In genomic region chr11:53254926-53255325, GRCm38 (mm10) we compare ENCODE assay signal across 9 mouse cellular contexts. TPM values are rescaled to one million over a fixed set of nuclear protein-coding genes. Genes with fewer than 3 reads are reported as not detected.
DNase-seq lines count a peak whose midpoint lies in the region; ATAC-seq and TF ChIP-seq lines count a peak whose summit lies in the region.
"Had no signal": no experiment of that assay in that cellular context is flagged by ENCODE, and none has a peak within 500 bp of the region (broad histone marks: within the 10 kb centered on the region; RNA-seq: fewer than 3 reads in every experiment).

No protein-coding gene starts in this region.

- no peak for TF ChIP-seq EP300 in lung, postnatal 0 days (IDR thresholded peaks at IDR 0.05)

- H3K4me3 ChIP-seq in lung, postnatal 0 days (ENCODE audit: low read depth, low read length) = no peak overlapping the region
- no peak overlapping the region for H3K4me3 ChIP-seq in small intestine, adult 2 months (ENCODE audit: low read depth, low read length)
- H3K4me3 ChIP-seq: limb, embryonic 15.5 days had no signal

- peak; percentile 58 for ATAC-seq in frontal cortex, adult (ENCODE audit: low TSS enrichment)
- ATAC-seq in lung, postnatal 0 days = no peak
- no peak for ATAC-seq in erythroid progenitor cell, adult 5-6 weeks (replicated peaks; ENCODE audit: low FRiP score, poor library complexity, severe bottlenecking)

- no peak overlapping the region for H3K27ac ChIP-seq in lung, postnatal 0 days (ENCODE audit: low read length)
- H3K27ac ChIP-seq in small intestine, adult 2 months (ENCODE audit: insufficient read depth, low read depth, low read length) = no peak overlapping the region
- H3K27ac ChIP-seq: limb, embryonic 15.5 days had no signal

- no peak overlapping the region for H3K9ac ChIP-seq in lung, postnatal 0 days (replicated peaks; ENCODE audit: low read depth)
- H3K9ac ChIP-seq: limb, embryonic 15.5 days had no signal

- peak; percentile 68 for DNase-seq in 3T3-L1 (ENCODE audit: low read depth, low spot score)
- peak; percentile 49 for DNase-seq in CD4-positive helper T cell, adult 2 months (ENCODE audit: low read depth, low spot score)
- DNase-seq in brain, embryonic 14.5 days (ENCODE audit: low read depth) = peak; percentile 78
- peak; percentile 88 for DNase-seq in layer of hippocampus, adult 11-12 months (ENCODE audit: low spot score)
- DNase-seq in lung, postnatal 0 days (ENCODE audit: low spot score) = peak; percentile 70

- no peaks in the 10 kb centered on the region for H3K4me1 ChIP-seq in lung, postnatal 0 days (ENCODE audit: insufficient read depth, low read depth, low read length)
- H3K4me1 ChIP-seq in small intestine, adult 2 months (ENCODE audit: control insufficient read depth, insufficient read depth, insufficient read length, low read length) = peaks cover 13% of the 10 kb centered on the region

- no peaks in the 10 kb centered on the region for H3K9me3 ChIP-seq in lung, postnatal 0 days (ENCODE audit: low read length)
- H3K9me3 ChIP-seq: limb, embryonic 15.5 days had no signal

- TF ChIP-seq CTCF in brain, embryonic 14.5 days (IDR thresholded peaks at IDR 0.05; ENCODE audit: borderline replicate concordance, extremely low read depth, insufficient read depth, insufficient read length) = peak; percentile 85
- peak; percentile 83 for TF ChIP-seq CTCF in lung, postnatal 0 days (IDR thresholded peaks at IDR 0.05)
- peak; percentile 75; the same call in 1 of the 2 replicates for TF ChIP-seq CTCF in small intestine, adult 2 months (IDR thresholded peaks at IDR 0.05; ENCODE audit: extremely low read depth, insufficient read length, insufficient replicate concordance, low read depth, low read length)

- 36% methylated on average over 7 of the region's 7 CpGs for WGBS in lung, postnatal 0 days
- WGBS in small intestine, adult 2 months = 42% methylated on average over 7 of the region's 7 CpGs

- no peak overlapping the region for H3K4me2 ChIP-seq in lung, postnatal 0 days (replicated peaks; ENCODE audit: low read depth, low read length)
- H3K4me2 ChIP-seq: limb, embryonic 15.5 days had no signal

- no peaks in the 10 kb centered on the region for H3K36me3 ChIP-seq in lung, postnatal 0 days (ENCODE audit: insufficient read depth, low read length)
- H3K36me3 ChIP-seq in small intestine, adult 2 months (ENCODE audit: control insufficient read depth, insufficient read depth, low read length) = no peaks in the 10 kb centered on the region

- no peak for TF ChIP-seq POLR2A in brain, embryonic 14.5 days (IDR thresholded peaks at IDR 0.05; ENCODE audit: borderline replicate concordance, extremely low read depth, insufficient read depth, insufficient read length, poor library complexity, severe bottlenecking)
- no peak for TF ChIP-seq POLR2A in small intestine, adult 2 months (IDR thresholded peaks at IDR 0.05; ENCODE audit: low read depth, low read length)

- no peaks in the 10 kb centered on the region for H3K27me3 ChIP-seq in lung, postnatal 0 days (replicated peaks; ENCODE audit: insufficient read depth, low read length)
- no peaks in the 10 kb centered on the region for H3K27me3 ChIP-seq in small intestine, adult 2 months (ENCODE audit: control insufficient read depth, insufficient read depth, low read length)

RNA-seq across cellular contexts. Expression of gene Hspa4, which starts 45.3 kb away (rescaled TPM):
- 59.4 and 91.9 TPM in 2 replicates for polyA plus RNA-seq in brain, embryonic 14.5 days (2012; rRNA removed)
- polyA plus RNA-seq in lung, postnatal 0 days (2015; fragmentation: Nextera tagmentation; extraction: Ambion mirVana) = 42.0 and 42.3 TPM in 2 replicates
- polyA plus RNA-seq in small intestine, adult 2 months (2012; rRNA removed) = 13.3 and 18.6 TPM in 2 replicates
- 36.5 and 48.7 TPM in 2 replicates for total RNA-seq in erythroid progenitor cell, adult 5-6 weeks (2015; ENCODE audit: low replicate concordance)
- 101 and 152 TPM in 2 replicates for total RNA-seq in erythroid progenitor cell, adult 5-6 weeks (2017; ENCODE audit: low replicate concordance)
